Mouse (Mus musculus) spleen, postnatal 14 days (tissue): ENCODE measurements around the gene Nup107.
"Not testable (repeated sequence)": the region's sequence is repeated elsewhere in the genome, so short reads cannot be mapped to it uniquely, and the experiment has no call there.

Source experiments
- DNase-seq, 2 experiments: peaks; one replicate each; pipeline ENCODE4 v3.0.0; 2021 to 2022; ENCODE audit warnings: low spot score in 2 of 2

Nup107 gene

GRCm38 (mm10) chr10:117738140-117738921 is 54.2 kb downstream of the Nup107 start:
- no peak for DNase-seq

- DNase-seq, result not testable (repeated sequence)
Observed at GRCm38 (mm10) chr10:117737498-117737897, 55.0 kb downstream of the Nup107 start.

GRCm38 (mm10) chr10:117737075-117737474 is 55.4 kb downstream of the Nup107 start:
- DNase-seq, result no peak

GRCm38 (mm10) chr10:117736573-117736972 is 55.9 kb downstream of the Nup107 start:
- no peak for DNase-seq

- DNase-seq, result not testable (repeated sequence)
Observed at GRCm38 (mm10) chr10:117735396-117735795, 57.1 kb downstream of the Nup107 start.

GRCm38 (mm10) chr10:117734104-117734852 is 58.2 kb downstream of the Nup107 start:
- DNase-seq, result not testable (repeated sequence)

- not testable (repeated sequence) for DNase-seq
Observed at GRCm38 (mm10) chr10:117733626-117734025, 58.9 kb downstream of the Nup107 start.

GRCm38 (mm10) chr10:117732962-117733592 is 59.4 kb downstream of the Nup107 start:
- no peak for DNase-seq

- no peak for DNase-seq
Observed at GRCm38 (mm10) chr10:117732184-117732583, 60.3 kb downstream of the Nup107 start.

GRCm38 (mm10) chr10:117731244-117732101 is 61.0 kb downstream of the Nup107 start:
- peak; percentile 21 to 40 for DNase-seq

GRCm38 (mm10) chr10:117730637-117731203 is 61.8 kb downstream of the Nup107 start:
- no peak for DNase-seq

- no peak for DNase-seq
Observed at GRCm38 (mm10) chr10:117730140-117730539, 62.4 kb downstream of the Nup107 start.

- DNase-seq, result no peak
Observed at GRCm38 (mm10) chr10:117729139-117729814, 63.2 kb downstream of the Nup107 start.

- DNase-seq, result no peak
Observed at GRCm38 (mm10) chr10:117728574-117728973, 63.9 kb downstream of the Nup107 start.

GRCm38 (mm10) chr10:117727518-117728110 is 64.9 kb downstream of the Nup107 start:
- DNase-seq, result no peak

- DNase-seq, result no peak
Observed at GRCm38 (mm10) chr10:117726888-117727385, 65.6 kb downstream of the Nup107 start.

- DNase-seq, result no peak
Observed at GRCm38 (mm10) chr10:117726350-117726749, 66.2 kb downstream of the Nup107 start.

- no peak for DNase-seq
Observed at GRCm38 (mm10) chr10:117725671-117726070, 66.8 kb downstream of the Nup107 start.

GRCm38 (mm10) chr10:117724804-117725361 is 67.6 kb downstream of the Nup107 start:
- no peak for DNase-seq
